Mouse (Mus musculus) embryonic facial prominence, embryonic 10.5 days (tissue): ENCODE results near the gene Tesc. TPM values are rescaled to one million over a fixed set of nuclear protein-coding genes. Genes with fewer than 3 reads are reported as not detected.

ENCODE experiments used
- DNase-seq: peaks from one replicate; pipeline ENCODE4 v3.0.0-alpha.2; 2017; ENCODE audit warnings: low spot score
- H3K27ac ChIP-seq: fragments of 300-500 bp; sonication (generic); replicated peaks from 2 replicates; pipeline ENCODE4 v1.5.1; 2016; ENCODE audit warnings: mild to moderate bottlenecking
- H3K27me3 ChIP-seq: fragments of 300-500 bp; sonication (generic); replicated peaks from 2 replicates; pipeline ENCODE4 v1.6.1; 2016; ENCODE audit warnings: low read depth, mild to moderate bottlenecking; ENCODE audit not compliant: poor library complexity, severe bottlenecking
- H3K36me3 ChIP-seq: fragments of 300-500 bp; sonication (generic); replicated peaks from 2 replicates; pipeline ENCODE4 v1.6.1; 2016; ENCODE audit warnings: mild to moderate bottlenecking, moderate library complexity
- H3K4me1 ChIP-seq: fragments of 300-500 bp; sonication (generic); 2 replicates; pipeline ENCODE4 v1.6.1; 2016
- H3K4me3 ChIP-seq: fragments of 300-500 bp; sonication (generic); 2 replicates; pipeline ENCODE4 v1.5.1; 2016; ENCODE audit warnings: mild to moderate bottlenecking, moderate library complexity
- H3K9me3 ChIP-seq: fragments of 300-500 bp; sonication (generic); 2 replicates; pipeline ENCODE4 v1.6.1; 2016; ENCODE audit warnings: mild to moderate bottlenecking
- WGBS: fragments of 180-500 bp; shearing (Covaris S2); methylation state at CpG from one replicate; pipeline ENCODE4 v1.1.7; 2016; 5-methylcytosine and 5-hydroxymethylcytosine counted together
- polyA plus RNA-seq: library from polyadenylated mRNA; unstranded; fragments of >200 nt; fragmentation: Nextera tagmentation; extraction: Ambion mirVana; gene quantifications from 2 replicates; pipeline ENCODE4 v1.2.1, GENCODE M21; 2016

Gene Tesc
- polyA plus RNA-seq, 1 experiment from 2014 or later: 1.6 TPM

GRCm38 (mm10) chr5:118048928-118049327 is 21.4 kb downstream of the Tesc start:
- Histone ChIP-seq H3K4me3 (no peak overlapping the region), H3K9me3 (no peaks in the 10 kb centered on the region), H3K4me1 (no peaks in the 10 kb centered on the region), H3K27me3 (no peaks in the 10 kb centered on the region), H3K36me3 (no peaks in the 10 kb centered on the region), H3K27ac (no peak overlapping the region)
- no peak for DNase-seq
- WGBS: 88% methylated on average over 5 of the region's 5 CpGs

GRCm38 (mm10) chr5:118050743-118051142 is 23.2 kb downstream of the Tesc start:
- WGBS: 74% methylated on average over 4 of the region's 4 CpGs
- Histone ChIP-seq H3K9me3 (no peaks in the 10 kb centered on the region), H3K4me1 (no peaks in the 10 kb centered on the region), H3K36me3 (no peaks in the 10 kb centered on the region), H3K27me3 (no peaks in the 10 kb centered on the region), H3K27ac (no peak overlapping the region), H3K4me3 (no peak overlapping the region)
- DNase-seq: no peak

GRCm38 (mm10) chr5:118051981-118052662 is 24.6 kb downstream of the Tesc start:
- H3K27me3 ChIP-seq: no peaks in the 10 kb centered on the region; the same call in 1 of the 2 replicates
- 86% methylated on average over 8 of the region's 8 CpGs for WGBS
- no peaks in the 10 kb centered on the region for H3K36me3 ChIP-seq
- no peak overlapping the region for H3K4me3 ChIP-seq
- no peak for DNase-seq
- peaks cover 8% of the 10 kb centered on the region for H3K4me1 ChIP-seq
- H3K9me3 ChIP-seq: no peaks in the 10 kb centered on the region
- no peak overlapping the region for H3K27ac ChIP-seq

GRCm38 (mm10) chr5:118053205-118053604 is 25.7 kb downstream of the Tesc start:
- Histone ChIP-seq H3K36me3 (no peaks in the 10 kb centered on the region), H3K4me1 (peaks cover 19% of the 10 kb centered on the region), H3K27ac (no peak overlapping the region), H3K9me3 (no peaks in the 10 kb centered on the region), H3K4me3 (no peak overlapping the region), H3K27me3 (no peaks in the 10 kb centered on the region; the same call in 1 of the 2 replicates)
- DNase-seq: no peak
- 95% methylated on average over 2 of the region's 2 CpGs for WGBS

GRCm38 (mm10) chr5:118057508-118058111 is 30.1 kb downstream of the Tesc start:
- H3K27ac ChIP-seq: no peak overlapping the region
- 51% methylated on average over 8 of the region's 8 CpGs for WGBS
- H3K27me3 ChIP-seq: no peaks in the 10 kb centered on the region; the same call in 1 of the 2 replicates
- no peaks in the 10 kb centered on the region for H3K9me3 ChIP-seq
- H3K4me1 ChIP-seq: peaks cover 24% of the 10 kb centered on the region
- no peak overlapping the region for H3K4me3 ChIP-seq
- no peak for DNase-seq
- H3K36me3 ChIP-seq: peaks cover 6% of the 10 kb centered on the region; the same call in 1 of the 2 replicates

GRCm38 (mm10) chr5:118058858-118059257 is 31.3 kb downstream of the Tesc start:
- no peak for DNase-seq
- Histone ChIP-seq H3K36me3 (peaks cover 17% of the 10 kb centered on the region; the same call in 1 of the 2 replicates), H3K4me3 (no peak overlapping the region), H3K27ac (no peak overlapping the region), H3K9me3 (no peaks in the 10 kb centered on the region), H3K27me3 (no peaks in the 10 kb centered on the region; the same call in 1 of the 2 replicates), H3K4me1 (peaks cover 24% of the 10 kb centered on the region)
- WGBS: 95% methylated on average over 10 of the region's 10 CpGs

GRCm38 (mm10) chr5:118059646-118060045 is 32.1 kb downstream of the Tesc start:
- H3K27ac ChIP-seq: no peak overlapping the region
- 86% methylated on average over 9 of the region's 9 CpGs for WGBS
- peaks cover 23% of the 10 kb centered on the region for H3K36me3 ChIP-seq

GRCm38 (mm10) chr5:118061391-118061790 is 33.8 kb downstream of the Tesc start:
- H3K36me3 ChIP-seq: peaks cover 41% of the 10 kb centered on the region
- H3K4me1 ChIP-seq: peaks cover 25% of the 10 kb centered on the region
- 95% methylated on average over 18 of the region's 18 CpGs for WGBS
- H3K4me3 ChIP-seq: no peak overlapping the region
- H3K9me3 ChIP-seq: no peaks in the 10 kb centered on the region
- DNase-seq: no peak
- H3K27me3 ChIP-seq: no peaks in the 10 kb centered on the region; the same call in 1 of the 2 replicates
- H3K27ac ChIP-seq: no peak overlapping the region

More at GRCm38 (mm10) chr5:118059646-118060045, 32.1 kb downstream of the Tesc start:
- peaks cover 26% of the 10 kb centered on the region for H3K4me1 ChIP-seq
- H3K27me3 ChIP-seq: no peaks in the 10 kb centered on the region; the same call in 1 of the 2 replicates
- H3K9me3 ChIP-seq: no peaks in the 10 kb centered on the region
- no peak for DNase-seq
- H3K4me3 ChIP-seq: no peak overlapping the region

GRCm38 (mm10) chr5:118063181-118063621 is 35.7 kb downstream of the Tesc start:
- Histone ChIP-seq H3K4me1 (peaks cover 7% of the 10 kb centered on the region; the same call in 1 of the 2 replicates), H3K9me3 (no peaks in the 10 kb centered on the region), H3K36me3 (peaks cover 59% of the 10 kb centered on the region), H3K27me3 (no peaks in the 10 kb centered on the region), H3K4me3 (no peak overlapping the region), H3K27ac (no peak overlapping the region)
- WGBS: 85% methylated on average over 8 of the region's 8 CpGs
- DNase-seq: no peak

GRCm38 (mm10) chr5:118064284-118064901 is 36.9 kb downstream of the Tesc start:
- H3K4me3 ChIP-seq: no peak overlapping the region
- no peak overlapping the region for H3K27ac ChIP-seq
- 0 out of 2 replicates have a peak, but pooled peaks cover 3% of the 10 kb centered on the region for H3K4me1 ChIP-seq
- H3K36me3 ChIP-seq: peaks cover 71% of the 10 kb centered on the region
- no peak for DNase-seq
- H3K27me3 ChIP-seq: no peaks in the 10 kb centered on the region
- WGBS: 55% methylated on average over 10 of the region's 10 CpGs
- no peaks in the 10 kb centered on the region for H3K9me3 ChIP-seq

- H3K4me3 ChIP-seq: no peak overlapping the region
- H3K27me3 ChIP-seq: no peaks in the 10 kb centered on the region
- H3K36me3 ChIP-seq: peaks cover 84% of the 10 kb centered on the region
- H3K4me1 ChIP-seq: 0 out of 2 replicates have a peak, but pooled peaks cover 3% of the 10 kb centered on the region
- H3K9me3 ChIP-seq: no peaks in the 10 kb centered on the region
- H3K27ac ChIP-seq: no peak overlapping the region
- 91% methylated on average over 19 of the region's 19 CpGs for WGBS
- DNase-seq: no peak
These were observed 38.1 kb downstream of the Tesc start for GRCm38 (mm10) chr5:118065516-118066255.

GRCm38 (mm10) chr5:118066828-118067227 is 39.3 kb downstream of the Tesc start:
- Histone ChIP-seq H3K4me3 (no peak overlapping the region), H3K4me1 (0 out of 2 replicates have a peak, but pooled peaks cover 3% of the 10 kb centered on the region), H3K9me3 (no peaks in the 10 kb centered on the region), H3K27me3 (no peaks in the 10 kb centered on the region), H3K36me3 (peaks cover 89% of the 10 kb centered on the region), H3K27ac (no peak overlapping the region)
- DNase-seq: peak; percentile 72
- 63% methylated on average over 5 of the region's 5 CpGs for WGBS
